Mouse (Mus musculus) ovary, adult 2 months (tissue): ENCODE measurements around the gene Kcnf1. TPM values are rescaled to one million over a fixed set of nuclear protein-coding genes. Genes with fewer than 3 reads are reported as not detected.

Source experiments
- polyA plus RNA-seq: library from polyadenylated mRNA; depleted of rRNA; stranded (reverse); fragments of >200 nt; gene quantifications from 2 replicates; pipeline ENCODE4 v1.2.3, GENCODE M21; 2012; rRNA removed

The Kcnf1 gene
- 4.0 and 6.3 TPM in 2 replicates for polyA plus RNA-seq

GRCm38 (mm10) chr12:17176757-17177092, at the start of gene Kcnf1:
Gene Kcnf1 (minus strand): TSS chr12:17176888.

Other genes starting within 250 kb of the Kcnf1 start
- 31.6 and 32.5 TPM in 2 replicates for gene Pqlc3, start 176.5 kb downstream of the Kcnf1 start, polyA plus RNA-seq
- 16.4 and 17.5 TPM in 2 replicates for gene 2410004P03Rik, start 165.2 kb downstream of the Kcnf1 start, polyA plus RNA-seq
- gene Pdia6, start 89.7 kb upstream of the Kcnf1 start, polyA plus RNA-seq: 73.2 and 77.3 TPM in 2 replicates
- gene Atp6v1c2, start 152.5 kb upstream of the Kcnf1 start, polyA plus RNA-seq: 2.8 and 3.5 TPM in 2 replicates
- 3.6 and 4.1 TPM in 2 replicates for gene Nol10, start 171.6 kb upstream of the Kcnf1 start, polyA plus RNA-seq